27 mouse cellular contexts compared by ENCODE assay signal in genomic region chr11:86752404-86752803, GRCm38 (mm10). TPM values are rescaled to one million over a fixed set of nuclear protein-coding genes. Genes with fewer than 3 reads are reported as not detected.
A peak's percentile ranks its signal among the peaks of the same experiment; 100 is the strongest.
DNase-seq lines count a peak whose midpoint lies in the region; ATAC-seq and TF ChIP-seq lines count a peak whose summit lies in the region.
"Had no signal": no experiment of that assay in that cellular context is flagged by ENCODE, and none has a peak within 500 bp of the region (broad histone marks: within the 10 kb centered on the region; RNA-seq: fewer than 3 reads in every experiment).

No protein-coding gene starts in this region.

- no peak for TF ChIP-seq POLR2A in myocyte (IDR thresholded peaks at IDR 0.05; ENCODE audit: insufficient read length, low read depth)

- peaks cover 79% of the 10 kb centered on the region for H3K4me1 ChIP-seq in erythroblast, embryonic 14.5 days (ENCODE audit: control insufficient read depth)
- H3K4me1 ChIP-seq in liver, embryonic 11.5 days (replicated peaks; ENCODE audit: control insufficient read depth, insufficient read depth, low read length) = peaks cover 47% of the 10 kb centered on the region
- H3K4me1 ChIP-seq in liver, embryonic 15.5 days (replicated peaks) = peaks cover 73% of the 10 kb centered on the region

- ATAC-seq in erythroblast, adult 5-6 weeks (replicated peaks; ENCODE audit: low FRiP score, poor library complexity, severe bottlenecking) = no peak
- no peak for ATAC-seq in liver, embryonic 11.5 days (replicated peaks; ENCODE audit: low FRiP score)
- ATAC-seq in liver, embryonic 15.5 days (ENCODE audit: insufficient read depth) = no peak
- ATAC-seq: forebrain, embryonic 14.5 days; intestine, postnatal 0 days had no signal

- H3ac ChIP-seq in myocyte (ENCODE audit: control insufficient read depth, insufficient read length) = no peak overlapping the region

- H3K27ac ChIP-seq in liver, embryonic 11.5 days (ENCODE audit: low read depth, low read length) = no peak overlapping the region
- H3K27ac ChIP-seq in liver, embryonic 15.5 days (replicated peaks) = peak overlapping the region; percentile 61
- H3K27ac ChIP-seq: embryonic facial prominence, embryonic 13.5 days; heart, adult 2 months; hindbrain, embryonic 12.5 days; limb, embryonic 13.5 days; midbrain, embryonic 12.5 days had no signal

- DNase-seq in liver, embryonic 11.5 days (ENCODE audit: low spot score) = no peak
- DNase-seq in liver = no peak
- no peak for DNase-seq in lung, postnatal 14 days
- no peak for DNase-seq in spleen, adult 12 weeks (ENCODE audit: low spot score)
- DNase-seq: cerebellum, adult 8-10 months; cerebellum, postnatal 36 days; embryo, embryonic 11 days; gastrocnemius, postnatal 14 days; heart, adult 2 months; heart, postnatal 14 days; kidney, postnatal 25 days; layer of hippocampus, postnatal 36 days; lung, embryonic 14.5 days; lung, postnatal 36 days; right cerebral cortex, postnatal 14 days; spleen, adult 18-20 months; thymus, postnatal 25 days had no signal

- peak overlapping the region; percentile 3 for H3K4me2 ChIP-seq in liver, embryonic 11.5 days
- peak overlapping the region; percentile 30 for H3K4me2 ChIP-seq in liver, embryonic 15.5 days
- no peak overlapping the region for H3K4me2 ChIP-seq in myocyte (ENCODE audit: low read depth)
- H3K4me2 ChIP-seq: embryonic facial prominence, embryonic 13.5 days; hindbrain, embryonic 12.5 days; limb, embryonic 13.5 days; lung, embryonic 14.5 days; midbrain, embryonic 12.5 days had no signal

- H3K79me2 ChIP-seq in myocyte (ENCODE audit: control insufficient read depth, insufficient read depth) = peaks cover 98% of the 10 kb centered on the region

- H3K27me3 ChIP-seq in erythroblast, embryonic 14.5 days (ENCODE audit: control insufficient read depth) = no peaks in the 10 kb centered on the region
- H3K27me3 ChIP-seq in liver, embryonic 11.5 days (replicated peaks; ENCODE audit: control insufficient read depth, insufficient read depth, low read length) = no peaks in the 10 kb centered on the region
- H3K27me3 ChIP-seq in liver, embryonic 15.5 days = no peaks in the 10 kb centered on the region
- H3K27me3 ChIP-seq in myocyte (ENCODE audit: control insufficient read depth, insufficient read depth, insufficient read length) = no peaks in the 10 kb centered on the region
- H3K27me3 ChIP-seq: embryonic facial prominence, embryonic 13.5 days; hindbrain, embryonic 12.5 days; limb, embryonic 13.5 days; midbrain, embryonic 12.5 days had no signal

- peak overlapping the region; percentile 35 for H3K4me3 ChIP-seq in erythroblast, embryonic 14.5 days (replicated peaks)
- no peak overlapping the region for H3K4me3 ChIP-seq in liver, embryonic 11.5 days (ENCODE audit: low read depth, low read length)
- 0 out of 2 replicates have a peak overlapping the region, but pooled peaks have one; percentile 14 for H3K4me3 ChIP-seq in liver, embryonic 15.5 days (replicated peaks)
- no peak overlapping the region for H3K4me3 ChIP-seq in myocyte
- H3K4me3 ChIP-seq: embryonic facial prominence, embryonic 13.5 days; heart, adult 2 months; hindbrain, embryonic 12.5 days; limb, embryonic 13.5 days; midbrain, embryonic 12.5 days had no signal

- H3K9ac ChIP-seq in liver, embryonic 11.5 days (ENCODE audit: low read depth, low read length) = no peak overlapping the region
- H3K9ac ChIP-seq in liver, embryonic 15.5 days = peak overlapping the region; percentile 39
- H3K9ac ChIP-seq: embryonic facial prominence, embryonic 13.5 days; hindbrain, embryonic 12.5 days; limb, embryonic 13.5 days; lung, embryonic 14.5 days; midbrain, embryonic 12.5 days had no signal

- H3K36me3 ChIP-seq in erythroblast, embryonic 14.5 days (ENCODE audit: control insufficient read depth) = peaks cover 77% of the 10 kb centered on the region
- peaks cover 8% of the 10 kb centered on the region; the same call in 1 of the 2 replicates for H3K36me3 ChIP-seq in liver, embryonic 11.5 days (ENCODE audit: control insufficient read depth, insufficient read depth, low read length)
- peaks cover 14% of the 10 kb centered on the region for H3K36me3 ChIP-seq in liver, embryonic 15.5 days (replicated peaks)
- peaks cover 5% of the 10 kb centered on the region for H3K36me3 ChIP-seq in myocyte (ENCODE audit: control insufficient read depth, insufficient read depth)
- H3K36me3 ChIP-seq: midbrain, embryonic 12.5 days had no signal

- H3K9me3 ChIP-seq in erythroblast, embryonic 14.5 days (ENCODE audit: control insufficient read depth, low read length) = no peaks in the 10 kb centered on the region
- no peaks in the 10 kb centered on the region for H3K9me3 ChIP-seq in liver, embryonic 11.5 days (ENCODE audit: control insufficient read depth, low read length)
- H3K9me3 ChIP-seq in liver, embryonic 15.5 days (replicated peaks) = no peaks in the 10 kb centered on the region
- H3K9me3 ChIP-seq: embryonic facial prominence, embryonic 13.5 days; hindbrain, embryonic 12.5 days; limb, embryonic 13.5 days; midbrain, embryonic 12.5 days had no signal

TF ChIP-seq in myocyte, 11 proteins besides CTCF, POLR2A, EP300 and RAD21:
- TF ChIP-seq SRF (IDR thresholded peaks at IDR 0.05; ENCODE audit: control insufficient read depth, insufficient read length, low read depth) = no peak
- TF ChIP-seq MYOD1 (IDR thresholded peaks at IDR 0.05; ENCODE audit: control insufficient read depth in 1 of 3, insufficient read length in 2 of 3, low read depth in 2 of 3) = peak in 2 of 3 experiments; percentile 18 to 30
TF ChIP-seq in myocyte: peak in this region for 1.

RNA-seq across cellular contexts. Expression of gene Cltc, which starts 5.0 kb away (rescaled TPM):
- 3.4 and 4.8 TPM in 2 replicates for polyA plus RNA-seq in erythroblast, embryonic 14.5 days (2012)
- 232 and 330 TPM in 2 replicates for total RNA-seq in erythroblast, adult 5-6 weeks (2015; ENCODE audit: low replicate concordance)
- 190 and 199 TPM in 2 replicates for total RNA-seq in erythroblast, adult 5-6 weeks (2017; ENCODE audit: low replicate concordance)
- 157 and 185 TPM in 2 replicates for polyA plus RNA-seq in liver, embryonic 11.5 days (2014; fragmentation: Nextera tagmentation; extraction: Ambion mirVana)
- 79.4 and 91.3 TPM in 2 replicates for polyA plus RNA-seq in liver, embryonic 15.5 days (2015; fragmentation: Nextera tagmentation; extraction: Ambion mirVana)
- 86.1 TPM for polyA plus RNA-seq in myocyte (2012; fragmentation: generic; extraction: Trizol)

RNA-seq across cellular contexts. Expression of gene Dhx40, which starts 55.1 kb away (rescaled TPM):
- 0.25 and 0.38 TPM in 2 replicates for polyA plus RNA-seq in erythroblast, embryonic 14.5 days (2012)
- 32.3 and 41.0 TPM in 2 replicates for total RNA-seq in erythroblast, adult 5-6 weeks (2015; ENCODE audit: low replicate concordance)
- total RNA-seq in erythroblast, adult 5-6 weeks (2017; ENCODE audit: low replicate concordance) = 45.7 and 49.2 TPM in 2 replicates
- polyA plus RNA-seq in liver, embryonic 11.5 days (2014; fragmentation: Nextera tagmentation; extraction: Ambion mirVana) = 15.4 and 16.4 TPM in 2 replicates
- 8.8 and 9.3 TPM in 2 replicates for polyA plus RNA-seq in liver, embryonic 15.5 days (2015; fragmentation: Nextera tagmentation; extraction: Ambion mirVana)
- 12.5 TPM for polyA plus RNA-seq in myocyte (2012; fragmentation: generic; extraction: Trizol)

Comparison
In these comparisons a context has a peak if more than half of its experiments do, and no peak if none do; other contexts are left out.
1. H3K4me3 ChIP-seq: peak in erythroblast, embryonic 14.5 days (single experiment) and liver, embryonic 15.5 days (single experiment); none in liver, embryonic 11.5 days (single experiment) and myocyte (single experiment).
2. RNA of gene Cltc, which starts 5.0 kb away (polyA plus RNA-seq): 157 to 185 TPM in liver, embryonic 11.5 days, 86.1 TPM in myocyte (single experiment) and 79.4 to 91.3 TPM in liver, embryonic 15.5 days; 3.4 to 4.8 TPM in erythroblast, embryonic 14.5 days; every median in the first group is over 10 times any median in the second.